Mouse (Mus musculus): ENCODE data around the gene Tjap1.

GRCm38 (mm10) chr17:46274465-46274864, 8.4 kb downstream of the Tjap1 start:
- TF ChIP-seq GATA1 (IDR thresholded peaks at IDR 0.05; ENCODE audit: low read length) (no peak), TAL1 (IDR thresholded peaks at IDR 0.05; ENCODE audit: low read length) (no peak)
